Mouse (Mus musculus): ENCODE measurements around the gene Rfwd3. TPM values are rescaled to one million over a fixed set of nuclear protein-coding genes. Genes with fewer than 3 reads are reported as not detected.

Rfwd3 gene
- total and polyA plus RNA-seq, 3 experiments: 54.2 to 63.2 TPM; not detected in 1

DNA sequence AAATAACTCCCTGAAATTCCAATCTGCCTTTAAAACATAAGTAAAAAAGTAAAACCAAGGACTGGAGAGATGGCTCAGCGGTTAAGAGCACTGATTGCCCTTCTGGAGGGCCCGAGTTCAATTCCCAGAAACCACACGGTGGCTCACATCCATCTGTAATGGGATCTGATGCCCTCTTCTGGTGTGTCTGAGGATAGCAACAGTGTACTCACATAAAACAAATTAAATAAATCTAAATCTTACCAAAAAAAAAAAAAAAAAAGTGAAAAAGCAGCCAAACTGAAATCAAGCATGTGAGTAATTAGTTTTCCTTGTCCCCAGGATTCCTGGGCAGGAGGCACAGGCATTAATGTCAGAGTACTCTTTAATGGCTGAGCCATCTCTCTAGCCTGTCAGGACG lies 36.7 kb upstream of the Rfwd3 start:
- peaks cover under 1 to 12% of the 10 kb centered on the region in 2 experiments; a peak in 3 of 4 replicates for H3K36me3 ChIP-seq (ENCODE audit: control insufficient read depth in 1 of 2, insufficient read depth in 2 of 2, low read length in 2 of 2)
- peak overlapping the region; percentile 74 to 79 for H3K4me3 ChIP-seq (ENCODE audit: control insufficient read depth in 1 of 2, insufficient read depth in 1 of 2, low read depth in 2 of 2, low read length in 2 of 2)
- TF ChIP-seq CTCF (IDR thresholded peaks at IDR 0.05 in 2 of 3, conservative IDR thresholded peaks at IDR 0.05 in 1 of 3; ENCODE audit: control insufficient read depth in 1 of 3, insufficient read depth in 1 of 3, low read depth in 2 of 3, low read length in 3 of 3, poor library complexity in 1 of 3, severe bottlenecking in 1 of 3): peak in 2 of 3 experiments; percentile 35 to 40; a peak in 4 of 6 replicates
- no peak for TF ChIP-seq GATA1 (IDR thresholded peaks at IDR 0.05; ENCODE audit: low read depth, low read length)
- peak; percentile 54; the same call in 1 of the 2 replicates for TF ChIP-seq ZNF384 (IDR thresholded peaks at IDR 0.05; ENCODE audit: low read depth, low read length)
- no peaks in the 10 kb centered on the region for H3K9me3 ChIP-seq (replicated peaks; ENCODE audit: insufficient read depth, low read length)
- peaks cover 4 to 16% of the 10 kb centered on the region in 2 experiments; a peak in 3 of 4 replicates for H3K4me1 ChIP-seq (ENCODE audit: control insufficient read depth in 1 of 2, insufficient read depth in 2 of 2, low read length in 2 of 2)
- peak; percentile 36 for DNase-seq (ENCODE audit: low read depth, low spot score)
- H3K27ac ChIP-seq (ENCODE audit: control insufficient read depth, low read depth, low read length): peak overlapping the region; percentile 83
- peak overlapping the region; percentile 81 for H3K9ac ChIP-seq (ENCODE audit: control insufficient read depth, low read depth, low read length, poor library complexity, severe bottlenecking)
- peaks cover 19% of the 10 kb centered on the region for H3K79me2 ChIP-seq (ENCODE audit: control insufficient read depth, insufficient read depth, low read length, poor library complexity)
- no peaks in the 10 kb centered on the region for H3K27me3 ChIP-seq (ENCODE audit: control insufficient read depth in 1 of 2, insufficient read depth in 2 of 2, low read length in 2 of 2)

DNA sequence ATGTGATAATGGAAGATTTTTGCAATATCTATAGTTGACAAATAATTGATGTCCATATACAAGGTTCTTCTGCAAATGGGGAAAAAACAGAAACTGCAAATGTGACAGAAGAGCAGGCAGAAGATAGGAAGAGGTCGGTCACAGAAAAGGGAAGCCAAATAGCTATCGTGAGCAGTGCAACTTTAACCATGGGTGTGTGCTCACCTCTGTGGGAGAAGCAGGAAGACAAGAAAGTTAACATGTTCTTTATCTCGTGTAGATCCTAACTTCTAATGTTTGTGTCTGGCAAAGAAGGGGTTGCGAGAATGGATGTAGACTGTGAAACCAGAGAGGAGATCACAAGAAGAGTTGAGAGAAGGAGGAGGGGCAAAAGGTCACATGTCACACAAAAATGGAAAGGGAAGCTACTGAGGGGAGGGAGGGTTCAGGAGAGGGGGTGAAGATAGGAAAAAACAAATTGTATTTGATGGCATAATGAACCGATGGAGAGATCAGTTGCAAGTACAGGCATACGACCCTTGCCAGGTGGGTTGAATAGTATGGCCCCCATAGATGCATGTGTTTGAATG lies 25.3 kb upstream of the Rfwd3 start:
- peak; percentile 88 for DNase-seq (ENCODE audit: low read depth, low spot score)
- Histone ChIP-seq H3K27ac (ENCODE audit: control insufficient read depth, low read depth, low read length) (peak overlapping the region; percentile 78), H3K9ac (ENCODE audit: control insufficient read depth, low read depth, low read length, poor library complexity, severe bottlenecking) (peak overlapping the region; percentile 30), H3K79me2 (ENCODE audit: control insufficient read depth, insufficient read depth, low read length, poor library complexity) (no peaks in the 10 kb centered on the region), H3K9me3 (replicated peaks; ENCODE audit: insufficient read depth, low read length) (no peaks in the 10 kb centered on the region), H3K27me3 (ENCODE audit: control insufficient read depth in 1 of 2, insufficient read depth in 2 of 2, low read length in 2 of 2) (no peaks in the 10 kb centered on the region), H3K4me3 (ENCODE audit: control insufficient read depth in 1 of 2, insufficient read depth in 1 of 2, low read depth in 2 of 2, low read length in 2 of 2) (peak overlapping the region; percentile 21 to 25), H3K36me3 (ENCODE audit: control insufficient read depth in 1 of 2, insufficient read depth in 2 of 2, low read length in 2 of 2) (peaks cover 2 to 3% of the 10 kb centered on the region in 2 experiments; a peak in 3 of 4 replicates), H3K4me1 (ENCODE audit: control insufficient read depth in 1 of 2, insufficient read depth in 2 of 2, low read length in 2 of 2) (peaks cover 3 to 6% of the 10 kb centered on the region in 2 experiments; a peak in 3 of 4 replicates)
- TF ChIP-seq ETS1 (IDR thresholded peaks at IDR 0.05; ENCODE audit: low read depth, low read length) (peak; percentile 75), ZKSCAN1 (IDR thresholded peaks at IDR 0.05; ENCODE audit: low read depth, low read length) (no peak), MAFK (IDR thresholded peaks at IDR 0.05; ENCODE audit: borderline replicate concordance, low read depth, low read length) (no peak), HCFC1 (IDR thresholded peaks at IDR 0.05; ENCODE audit: low read depth, low read length) (peak; percentile 49; the same call in 1 of the 2 replicates), SIN3A (IDR thresholded peaks at IDR 0.05; ENCODE audit: low read length) (peak; percentile 85), CTCF (IDR thresholded peaks at IDR 0.05 in 2 of 3, conservative IDR thresholded peaks at IDR 0.05 in 1 of 3; ENCODE audit: control insufficient read depth in 1 of 3, insufficient read depth in 1 of 3, low read depth in 2 of 3, low read length in 3 of 3, poor library complexity in 1 of 3, severe bottlenecking in 1 of 3) (no peak), USF1 (IDR thresholded peaks at IDR 0.05; ENCODE audit: low read depth, low read length) (peak; percentile 85), TBP (IDR thresholded peaks at IDR 0.05; ENCODE audit: low read depth, low read length) (peak; percentile 57), ZMIZ1 (IDR thresholded peaks at IDR 0.05; ENCODE audit: low read depth, low read length) (no peak), EP300 (IDR thresholded peaks at IDR 0.05; ENCODE audit: low read depth in 1 of 2, low read length in 2 of 2) (peak; percentile 71 to 82), MYC (IDR thresholded peaks at IDR 0.05; ENCODE audit: low read depth, low read length) (peak; percentile 66; the same call in 1 of the 2 replicates), RCOR1 (IDR thresholded peaks at IDR 0.05; ENCODE audit: low read depth, low read length) (peak; percentile 41; the same call in 1 of the 2 replicates), GATA1 (IDR thresholded peaks at IDR 0.05; ENCODE audit: low read depth, low read length) (peak; percentile 69), MAX (IDR thresholded peaks at IDR 0.05; ENCODE audit: low read length) (peak; percentile 71; the same call in 1 of the 2 replicates), MXI1 (IDR thresholded peaks at IDR 0.05; ENCODE audit: low read depth, low read length) (peak; percentile 84), BHLHE40 (IDR thresholded peaks at IDR 0.05; ENCODE audit: borderline replicate concordance, low read depth, low read length) (no peak), ZC3H11A (IDR thresholded peaks at IDR 0.05; ENCODE audit: low read depth, low read length) (no peak), TCF12 (IDR thresholded peaks at IDR 0.05; ENCODE audit: low read depth, low read length) (peak; percentile 71; the same call in 1 of the 2 replicates), SMC3 (IDR thresholded peaks at IDR 0.05; ENCODE audit: low read depth, low read length) (no peak)

Data from MEL (cell line).